Comparison of ENCODE assay signal across 8 mouse cellular contexts in genomic region chr8:95352151-95352870, GRCm38 (mm10). TPM values are rescaled to one million over a fixed set of nuclear protein-coding genes. Genes with fewer than 3 reads are reported as not detected.
DNase-seq lines count a peak whose midpoint lies in the region; ATAC-seq lines count a peak whose summit lies in the region.

TSS of gene Mmp15 (plus strand) at chr8:95352268.

- no peaks in the 10 kb centered on the region; the same call in 1 of the 2 replicates for H3K9me3 ChIP-seq in erythroblast, embryonic 14.5 days (ENCODE audit: control insufficient read depth, low read length)
- no peaks in the 10 kb centered on the region for H3K9me3 ChIP-seq in intestine, embryonic 15.5 days
- H3K9me3 ChIP-seq in limb, embryonic 11.5 days (ENCODE audit: control insufficient read depth, low read length): no peaks in the 10 kb centered on the region
- no peaks in the 10 kb centered on the region for H3K9me3 ChIP-seq in midbrain, embryonic 13.5 days
- H3K9me3 ChIP-seq in stomach, embryonic 16.5 days (replicated peaks; ENCODE audit: control insufficient read depth, low read length): no peaks in the 10 kb centered on the region

- peak within 1 kb of the TSS; percentile 95 for H3K4me2 ChIP-seq in intestine, embryonic 15.5 days (replicated peaks)
- peak within 1 kb of the TSS; percentile 94 for H3K4me2 ChIP-seq in limb, embryonic 11.5 days (ENCODE audit: low read depth, severe bottlenecking)
- H3K4me2 ChIP-seq in midbrain, embryonic 13.5 days (replicated peaks): peak within 1 kb of the TSS; percentile 65
- H3K4me2 ChIP-seq in stomach, embryonic 16.5 days (ENCODE audit: low read depth, low read length): peak within 1 kb of the TSS; percentile 93

- H3K36me3 ChIP-seq in erythroblast, embryonic 14.5 days (ENCODE audit: control insufficient read depth): no peaks in the 10 kb centered on the region
- H3K36me3 ChIP-seq in intestine, embryonic 15.5 days: no peaks in the 10 kb centered on the region
- no peaks in the 10 kb centered on the region for H3K36me3 ChIP-seq in limb, embryonic 11.5 days (ENCODE audit: control insufficient read depth, insufficient read depth, low read length)
- H3K36me3 ChIP-seq in midbrain, embryonic 13.5 days: no peaks in the 10 kb centered on the region
- no peaks in the 10 kb centered on the region for H3K36me3 ChIP-seq in stomach, embryonic 16.5 days (ENCODE audit: control insufficient read depth, insufficient read depth, low read length)

- peaks cover 57% of the 10 kb centered on the region for H3K27me3 ChIP-seq in erythroblast, embryonic 14.5 days (ENCODE audit: control insufficient read depth)
- no peaks in the 10 kb centered on the region for H3K27me3 ChIP-seq in intestine, embryonic 15.5 days (replicated peaks)
- peaks cover 3% of the 10 kb centered on the region for H3K27me3 ChIP-seq in limb, embryonic 11.5 days (ENCODE audit: control insufficient read depth, insufficient read depth, low read length)
- peaks cover 6% of the 10 kb centered on the region; the same call in 1 of the 2 replicates for H3K27me3 ChIP-seq in midbrain, embryonic 13.5 days
- H3K27me3 ChIP-seq in stomach, embryonic 16.5 days (ENCODE audit: control insufficient read depth, insufficient read depth, low read length): 0 out of 2 replicates have a peak, but pooled peaks cover 3% of the 10 kb centered on the region

- H3K4me1 ChIP-seq in erythroblast, embryonic 14.5 days (ENCODE audit: control insufficient read depth): no peaks in the 10 kb centered on the region
- peaks cover 34% of the 10 kb centered on the region for H3K4me1 ChIP-seq in intestine, embryonic 15.5 days (replicated peaks)
- H3K4me1 ChIP-seq in limb, embryonic 11.5 days (ENCODE audit: control insufficient read depth, insufficient read depth, low read length): 0 out of 2 replicates have a peak, but pooled peaks cover 6% of the 10 kb centered on the region
- peaks cover 44% of the 10 kb centered on the region for H3K4me1 ChIP-seq in midbrain, embryonic 13.5 days (replicated peaks)
- H3K4me1 ChIP-seq in stomach, embryonic 16.5 days (ENCODE audit: control insufficient read depth, insufficient read depth, low read length): peaks cover 18% of the 10 kb centered on the region

- H3K9ac ChIP-seq in intestine, embryonic 15.5 days: peak within 1 kb of the TSS; percentile 80
- H3K9ac ChIP-seq in limb, embryonic 11.5 days (ENCODE audit: low read length): peak within 1 kb of the TSS; percentile 82
- H3K9ac ChIP-seq in midbrain, embryonic 13.5 days (replicated peaks): peak within 1 kb of the TSS; percentile 94
- peak within 1 kb of the TSS; percentile 86 for H3K9ac ChIP-seq in stomach, embryonic 16.5 days (ENCODE audit: low read length)

- DNase-seq in embryo, embryonic 11 days: peak; percentile 91
- no peak for DNase-seq in gonadal fat pad, adult 2 months (ENCODE audit: low read depth)
- peak; percentile 83 for DNase-seq in limb, embryonic 11.5 days (ENCODE audit: low spot score)

- under 1% methylated on average over 78 of the region's 80 CpGs for WGBS in intestine, embryonic 15.5 days
- WGBS in limb, embryonic 11.5 days: under 1% methylated on average over 77 of the region's 80 CpGs
- WGBS in midbrain, embryonic 13.5 days: 0% methylated on average over 74 of the region's 80 CpGs
- WGBS in stomach, embryonic 16.5 days: under 1% methylated on average over 78 of the region's 80 CpGs

- H3K27ac ChIP-seq in intestine, embryonic 15.5 days: peak within 1 kb of the TSS; percentile 70
- H3K27ac ChIP-seq in limb, embryonic 11.5 days (replicated peaks; ENCODE audit: low read depth, low read length): no peak within 1 kb of the TSS; the same call in 1 of the 2 replicates
- H3K27ac ChIP-seq in midbrain, embryonic 13.5 days: peak within 1 kb of the TSS; percentile 92
- peak within 1 kb of the TSS; percentile 93 for H3K27ac ChIP-seq in stomach, embryonic 16.5 days (ENCODE audit: low read length)

- no peak for ATAC-seq in erythroblast, adult 5-6 weeks (replicated peaks; ENCODE audit: low FRiP score, poor library complexity, severe bottlenecking)
- peak; percentile 83 for ATAC-seq in intestine, embryonic 15.5 days
- peak; percentile 55 for ATAC-seq in limb, embryonic 11.5 days (ENCODE audit: insufficient number of reproducible peaks, low FRiP score, low TSS enrichment, low read depth)
- peak; percentile 80 for ATAC-seq in midbrain, embryonic 13.5 days
- ATAC-seq in stomach, embryonic 16.5 days (ENCODE audit: insufficient read depth, low FRiP score): peak; percentile 83

- H3K4me3 ChIP-seq in erythroblast, embryonic 14.5 days (replicated peaks): peak within 1 kb of the TSS; percentile 41
- peak within 1 kb of the TSS; percentile 59 for H3K4me3 ChIP-seq in intestine, embryonic 15.5 days (replicated peaks)
- peak within 1 kb of the TSS; percentile 68 for H3K4me3 ChIP-seq in limb, embryonic 11.5 days (ENCODE audit: low read depth, low read length)
- peak within 1 kb of the TSS; percentile 88 for H3K4me3 ChIP-seq in midbrain, embryonic 13.5 days (replicated peaks)
- peak within 1 kb of the TSS; percentile 88 for H3K4me3 ChIP-seq in stomach, embryonic 16.5 days (replicated peaks; ENCODE audit: low read length)

RNA-seq across cellular contexts. Expression of gene Mmp15, which starts in this region (rescaled TPM):
- 0.01 and 0.02 TPM in 2 replicates for polyA plus RNA-seq in erythroblast, embryonic 14.5 days (2012)
- total RNA-seq in erythroblast, adult 5-6 weeks (2015; ENCODE audit: low replicate concordance): not detected in 2 replicates
- total RNA-seq in erythroblast, adult 5-6 weeks (2017; ENCODE audit: low replicate concordance): not detected in 2 replicates
- polyA plus RNA-seq in gonadal fat pad, adult 2 months (2012; rRNA removed): 11.1 and 12.2 TPM in 2 replicates
- 13.8 and 14.8 TPM in 2 replicates for polyA plus RNA-seq in intestine, embryonic 15.5 days (2015; fragmentation: Nextera tagmentation; extraction: Ambion mirVana)
- polyA plus RNA-seq in limb, embryonic 11.5 days (2014; fragmentation: Nextera tagmentation; extraction: Ambion mirVana): 9.6 and 11.0 TPM in 2 replicates
- polyA plus RNA-seq in midbrain, embryonic 13.5 days (2015; fragmentation: Nextera tagmentation; extraction: Ambion mirVana): 12.1 and 15.3 TPM in 2 replicates
- 13.4 and 15.3 TPM in 2 replicates for polyA plus RNA-seq in stomach, embryonic 16.5 days (2015; fragmentation: Nextera tagmentation; extraction: Ambion mirVana)

Comparison
In these comparisons a context has a peak if more than half of its experiments do, and no peak if none do; other contexts are left out.
1. RNA of gene Mmp15 (polyA plus RNA-seq): 12.1 to 15.3 TPM in midbrain, embryonic 13.5 days, 13.8 to 14.8 TPM in intestine, embryonic 15.5 days, 13.4 to 15.3 TPM in stomach, embryonic 16.5 days, 11.1 to 12.2 TPM in gonadal fat pad, adult 2 months and 9.6 to 11.0 TPM in limb, embryonic 11.5 days; 0.01 to 0.02 TPM in erythroblast, embryonic 14.5 days; every median in the first group is over 10 times any median in the second.
2. Peak in every context shown above with its lines, with median percentiles within 50 percentile points of each other: H3K4me3 ChIP-seq, H3K4me2 ChIP-seq and H3K9ac ChIP-seq.